Mouse (Mus musculus): ENCODE data around the gene Ndrg3. TPM values are rescaled to one million over a fixed set of nuclear protein-coding genes. Genes with fewer than 3 reads are reported as not detected.

Ndrg3 gene
- polyA plus RNA-seq, 1 experiment: 3.3 TPM

GRCm38 (mm10) chr2:157027106-157028008 lies 35.5 kb upstream of the Ndrg3 start:
- Histone ChIP-seq H3K4me1 (peaks cover 65% of the 10 kb centered on the region), H3K9me3 (peaks cover 8% of the 10 kb centered on the region), H3K27me3 (replicated peaks) (peaks cover 3% of the 10 kb centered on the region)

GRCm38 (mm10) chr2:157021156-157021555 lies 29.3 kb upstream of the Ndrg3 start:
- TF ChIP-seq FLI1 (IDR thresholded peaks at IDR 0.05; ENCODE audit: low read length) (no peak), GATA1 (IDR thresholded peaks at IDR 0.05; ENCODE audit: borderline replicate concordance, low read length) (no peak)
- Histone ChIP-seq H3K4me1 (peaks cover 16% of the 10 kb centered on the region; the same call in 1 of the 2 replicates), H3K4me3 (replicated peaks) (no peak overlapping the region), H3K36me3 (replicated peaks; ENCODE audit: low read length) (peaks cover 96% of the 10 kb centered on the region), H3K27me3 (replicated peaks) (no peaks in the 10 kb centered on the region), H3K9me3 (peaks cover 8% of the 10 kb centered on the region)

More at GRCm38 (mm10) chr2:157027106-157028008, 35.5 kb upstream of the Ndrg3 start:
- H3K4me3 ChIP-seq (replicated peaks): peak overlapping the region; percentile 86
- TF ChIP-seq FLI1 (IDR thresholded peaks at IDR 0.05; ENCODE audit: low read length) (no peak), GATA1 (IDR thresholded peaks at IDR 0.05; ENCODE audit: borderline replicate concordance, low read length) (no peak)
- H3K36me3 ChIP-seq (replicated peaks; ENCODE audit: low read length): peaks cover 91% of the 10 kb centered on the region

- H3K4me1 ChIP-seq: peaks cover 15% of the 10 kb centered on the region; the same call in 1 of the 2 replicates
- TF ChIP-seq GATA1 (IDR thresholded peaks at IDR 0.05; ENCODE audit: borderline replicate concordance, low read length): no peak
- no peak for TF ChIP-seq FLI1 (IDR thresholded peaks at IDR 0.05; ENCODE audit: low read length)
- H3K9me3 ChIP-seq: no peaks in the 10 kb centered on the region
- H3K27me3 ChIP-seq (replicated peaks): no peaks in the 10 kb centered on the region
- no peak overlapping the region for H3K4me3 ChIP-seq (replicated peaks)
- peaks cover 97% of the 10 kb centered on the region for H3K36me3 ChIP-seq (replicated peaks; ENCODE audit: low read length)
Observed at GRCm38 (mm10) chr2:157019228-157019627, 27.4 kb upstream of the Ndrg3 start.

- Histone ChIP-seq H3K9me3 (no peaks in the 10 kb centered on the region), H3K4me3 (replicated peaks) (no peak overlapping the region), H3K27me3 (replicated peaks) (no peaks in the 10 kb centered on the region), H3K4me1 (peaks cover 9% of the 10 kb centered on the region), H3K36me3 (replicated peaks; ENCODE audit: low read length) (peaks cover 74% of the 10 kb centered on the region)
- TF ChIP-seq GATA1 (IDR thresholded peaks at IDR 0.05; ENCODE audit: borderline replicate concordance, low read length) (no peak), FLI1 (IDR thresholded peaks at IDR 0.05; ENCODE audit: low read length) (no peak)
Observed at GRCm38 (mm10) chr2:157016529-157017270, 24.8 kb upstream of the Ndrg3 start.

GRCm38 (mm10) chr2:157012341-157012740 lies 20.5 kb upstream of the Ndrg3 start:
- Histone ChIP-seq H3K4me1 (peaks cover 44% of the 10 kb centered on the region), H3K36me3 (replicated peaks; ENCODE audit: low read length) (peaks cover 33% of the 10 kb centered on the region), H3K27me3 (replicated peaks) (no peaks in the 10 kb centered on the region), H3K9me3 (no peaks in the 10 kb centered on the region), H3K4me3 (replicated peaks) (no peak overlapping the region)
- TF ChIP-seq FLI1 (IDR thresholded peaks at IDR 0.05; ENCODE audit: low read length) (no peak), GATA1 (IDR thresholded peaks at IDR 0.05; ENCODE audit: borderline replicate concordance, low read length) (no peak)

- no peak for TF ChIP-seq GATA1 (IDR thresholded peaks at IDR 0.05; ENCODE audit: borderline replicate concordance, low read length)
- TF ChIP-seq FLI1 (IDR thresholded peaks at IDR 0.05; ENCODE audit: low read length): no peak
- peaks cover 56% of the 10 kb centered on the region for H3K4me1 ChIP-seq
- peak overlapping the region; percentile 69 for H3K4me3 ChIP-seq (replicated peaks)
Observed at GRCm38 (mm10) chr2:157010634-157011310, 18.9 kb upstream of the Ndrg3 start.

GRCm38 (mm10) chr2:157010121-157010520 lies 18.3 kb upstream of the Ndrg3 start:
- Histone ChIP-seq H3K36me3 (replicated peaks; ENCODE audit: low read length) (peaks cover 13% of the 10 kb centered on the region), H3K4me3 (replicated peaks) (no peak overlapping the region), H3K4me1 (peaks cover 61% of the 10 kb centered on the region), H3K9me3 (no peaks in the 10 kb centered on the region), H3K27me3 (replicated peaks) (no peaks in the 10 kb centered on the region)
- TF ChIP-seq GATA1 (IDR thresholded peaks at IDR 0.05; ENCODE audit: borderline replicate concordance, low read length) (no peak), FLI1 (IDR thresholded peaks at IDR 0.05; ENCODE audit: low read length) (no peak)

More at GRCm38 (mm10) chr2:157010634-157011310, 18.9 kb upstream of the Ndrg3 start:
- Histone ChIP-seq H3K27me3 (replicated peaks) (no peaks in the 10 kb centered on the region), H3K36me3 (replicated peaks; ENCODE audit: low read length) (peaks cover 17% of the 10 kb centered on the region), H3K9me3 (no peaks in the 10 kb centered on the region)

- Histone ChIP-seq H3K27me3 (replicated peaks) (no peaks in the 10 kb centered on the region), H3K36me3 (replicated peaks; ENCODE audit: low read length) (peaks cover 19% of the 10 kb centered on the region), H3K9me3 (no peaks in the 10 kb centered on the region), H3K4me1 (peaks cover 64% of the 10 kb centered on the region), H3K4me3 (replicated peaks) (no peak overlapping the region)
- TF ChIP-seq GATA1 (IDR thresholded peaks at IDR 0.05; ENCODE audit: borderline replicate concordance, low read length): no peak
- no peak for TF ChIP-seq FLI1 (IDR thresholded peaks at IDR 0.05; ENCODE audit: low read length)
Observed at GRCm38 (mm10) chr2:157008509-157008908, 16.7 kb upstream of the Ndrg3 start.

- Histone ChIP-seq H3K4me1 (peaks cover 64% of the 10 kb centered on the region), H3K36me3 (replicated peaks; ENCODE audit: low read length) (peaks cover 28% of the 10 kb centered on the region), H3K27me3 (replicated peaks) (no peaks in the 10 kb centered on the region), H3K9me3 (no peaks in the 10 kb centered on the region), H3K4me3 (replicated peaks) (peak overlapping the region; percentile 97)
- no peak for TF ChIP-seq GATA1 (IDR thresholded peaks at IDR 0.05; ENCODE audit: borderline replicate concordance, low read length)
- TF ChIP-seq FLI1 (IDR thresholded peaks at IDR 0.05; ENCODE audit: low read length): no peak
Observed at GRCm38 (mm10) chr2:157007234-157007596, 15.4 kb upstream of the Ndrg3 start.
